Mouse (Mus musculus) limb, embryonic 12.5 days (tissue): ENCODE data around the gene Slc39a11. TPM values are rescaled to one million over a fixed set of nuclear protein-coding genes. Genes with fewer than 3 reads are reported as not detected.

ENCODE experiments used
- ATAC-seq: fragments of 200-750 bp; cut with Nextera tagmentation; 2 replicates; pipeline ENCODE4 v1.8.0; 2017; ENCODE audit warnings: low read depth, moderate TSS enrichment; ENCODE audit not compliant: insufficient number of reproducible peaks, insufficient read depth, low FRiP score, low TSS enrichment
- H3K27ac ChIP-seq: fragments of 300-500 bp; sonication (generic); 2 replicates; pipeline ENCODE4 v1.5.1; 2016; ENCODE audit warnings: mild to moderate bottlenecking, moderate library complexity
- H3K27me3 ChIP-seq: fragments of 300-500 bp; sonication (generic); 2 replicates; pipeline ENCODE4 v1.6.1; 2016; ENCODE audit warnings: mild to moderate bottlenecking, moderate library complexity
- H3K36me3 ChIP-seq: fragments of 300-500 bp; sonication (generic); 2 replicates; pipeline ENCODE4 v1.6.1; 2016; ENCODE audit warnings: mild to moderate bottlenecking, moderate library complexity
- H3K4me1 ChIP-seq: fragments of 300-500 bp; sonication (generic); replicated peaks from 2 replicates; pipeline ENCODE4 v1.6.1; 2016
- H3K4me2 ChIP-seq: fragments of 300-500 bp; sonication (generic); 2 replicates; pipeline ENCODE4 v1.6.1; 2016; ENCODE audit warnings: mild to moderate bottlenecking, moderate library complexity
- H3K4me3 ChIP-seq: fragments of 300-500 bp; sonication (generic); replicated peaks from 2 replicates; pipeline ENCODE4 v1.5.1; 2016; ENCODE audit warnings: mild to moderate bottlenecking
- H3K9ac ChIP-seq: fragments of 300-500 bp; sonication (generic); replicated peaks from 2 replicates; pipeline ENCODE4 v1.6.1; 2016; ENCODE audit warnings: mild to moderate bottlenecking, moderate library complexity
- H3K9me3 ChIP-seq: fragments of 300-500 bp; sonication (generic); 2 replicates; pipeline ENCODE4 v1.6.1; 2016; ENCODE audit warnings: mild to moderate bottlenecking, moderate library complexity
- WGBS: fragments of 180-500 bp; shearing (Covaris S2); methylation state at CpG from one replicate; pipeline ENCODE4 v1.1.7; 2016; 5-methylcytosine and 5-hydroxymethylcytosine counted together
- polyA plus RNA-seq: library from polyadenylated mRNA; unstranded; fragments of >200 nt; fragmentation: Nextera tagmentation; extraction: Ambion mirVana; gene quantifications from 2 replicates; pipeline ENCODE4 v1.2.1, GENCODE M21; 2016

Gene Slc39a11
- polyA plus RNA-seq, 1 experiment from 2014 or later: 17.9 TPM

- peaks cover 27% of the 10 kb centered on the region for H3K4me1 ChIP-seq
- no peaks in the 10 kb centered on the region for H3K27me3 ChIP-seq
- WGBS: 79% methylated on average over 6 of the region's 6 CpGs
- no peak overlapping the region for H3K4me2 ChIP-seq
- peaks cover 10% of the 10 kb centered on the region; the same call in 1 of the 2 replicates for H3K9me3 ChIP-seq
- no peak overlapping the region for H3K4me3 ChIP-seq
- H3K36me3 ChIP-seq: no peaks in the 10 kb centered on the region
- no peak overlapping the region for H3K9ac ChIP-seq
- ATAC-seq: no peak
- H3K27ac ChIP-seq: no peak overlapping the region
Measured at GRCm38 (mm10) chr11:113450028-113450427, 199.9 kb downstream of the Slc39a11 start.

DNA sequence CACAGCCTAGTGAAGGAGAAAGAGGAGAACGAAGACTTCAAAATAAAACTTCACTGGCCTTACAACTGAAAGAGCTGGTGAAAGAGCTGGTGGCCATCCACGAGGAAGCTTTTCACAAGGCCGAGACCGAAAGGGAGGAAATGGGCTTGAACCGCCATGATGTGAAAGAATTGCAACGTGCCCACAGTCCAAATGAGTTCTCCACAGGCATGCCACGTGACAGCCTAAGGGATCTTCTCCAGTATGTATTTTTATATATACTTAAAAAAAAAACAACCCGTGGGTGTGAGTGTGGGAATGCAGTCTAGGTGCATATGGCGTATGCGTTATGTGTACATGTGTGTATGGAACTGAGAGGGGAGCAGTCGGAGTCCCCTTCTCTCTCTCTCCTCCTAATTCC is 207.8 kb downstream of the Slc39a11 start:
- Histone ChIP-seq H3K4me1 (peaks cover 22% of the 10 kb centered on the region), H3K27me3 (no peaks in the 10 kb centered on the region), H3K27ac (no peak overlapping the region), H3K4me2 (no peak overlapping the region), H3K4me3 (no peak overlapping the region), H3K9ac (no peak overlapping the region), H3K9me3 (peaks cover 15% of the 10 kb centered on the region), H3K36me3 (no peaks in the 10 kb centered on the region)
- 95% methylated on average over 11 of the region's 11 CpGs for WGBS
- no peak for ATAC-seq

DNA sequence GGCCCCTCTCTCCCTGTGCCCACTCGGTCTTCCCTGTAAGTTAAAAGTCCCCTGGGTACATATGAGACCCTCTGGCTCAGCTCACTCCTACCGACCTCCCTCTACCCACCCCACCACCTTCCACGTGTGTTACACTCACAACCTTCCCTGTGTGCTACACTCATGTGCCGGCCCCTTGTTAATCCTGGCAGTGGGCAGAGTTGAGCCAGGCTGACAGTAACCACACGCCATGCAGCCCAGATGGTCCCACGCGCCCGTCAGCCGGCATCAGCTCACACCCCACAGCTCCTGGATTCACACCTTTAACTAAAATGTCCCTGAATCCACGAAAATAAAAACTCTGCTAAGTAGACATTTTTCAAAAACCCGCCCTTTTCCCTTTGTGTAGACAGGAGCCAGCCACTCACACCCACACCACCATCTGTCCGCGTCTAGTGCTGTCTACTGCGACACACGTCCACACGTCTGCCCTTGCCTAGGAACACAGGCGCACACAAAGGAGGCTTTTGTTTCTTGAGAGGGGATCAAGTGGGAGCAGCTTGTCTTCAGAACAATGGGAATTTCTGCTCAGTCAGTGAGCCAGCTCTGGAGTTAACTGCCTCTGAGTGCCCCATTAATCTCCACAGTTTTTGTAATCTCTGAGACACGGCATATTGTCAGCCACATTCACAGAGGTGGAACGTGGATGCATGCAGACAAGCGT is 210.4 kb downstream of the Slc39a11 start:
- WGBS: 56% methylated on average over 20 of the region's 20 CpGs
- Histone ChIP-seq H3K4me1 (peaks cover 30% of the 10 kb centered on the region), H3K9ac (no peak overlapping the region), H3K27ac (peak overlapping the region; percentile 78), H3K9me3 (peaks cover 7% of the 10 kb centered on the region), H3K4me3 (no peak overlapping the region), H3K27me3 (no peaks in the 10 kb centered on the region), H3K4me2 (no peak overlapping the region), H3K36me3 (no peaks in the 10 kb centered on the region)
- no peak for ATAC-seq

DNA sequence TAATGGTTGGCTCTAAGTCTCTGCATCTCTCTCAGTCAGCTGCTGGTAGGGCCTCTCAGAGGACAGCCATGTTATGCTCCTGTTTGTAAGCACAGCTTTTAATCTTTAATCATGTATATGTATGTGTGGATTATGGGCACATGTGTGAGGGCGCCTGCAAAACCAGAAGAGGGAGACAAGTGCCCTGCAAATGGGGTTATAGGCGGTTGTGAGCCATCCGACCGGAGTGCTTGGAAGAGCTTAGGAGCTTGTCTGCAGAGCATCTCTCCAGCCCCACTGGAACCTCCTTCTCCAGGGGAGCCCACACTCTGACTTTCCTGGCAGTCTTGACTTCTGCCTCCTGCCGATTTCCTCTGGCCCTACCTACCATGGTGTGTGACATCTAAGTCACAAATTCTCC is 211.0 kb downstream of the Slc39a11 start:
- Histone ChIP-seq H3K9me3 (peaks cover 7% of the 10 kb centered on the region), H3K27me3 (no peaks in the 10 kb centered on the region), H3K4me3 (no peak overlapping the region), H3K27ac (peak overlapping the region; percentile 78), H3K4me1 (peaks cover 30% of the 10 kb centered on the region), H3K9ac (no peak overlapping the region), H3K36me3 (no peaks in the 10 kb centered on the region), H3K4me2 (no peak overlapping the region)
- no peak for ATAC-seq
- 80% methylated on average over 5 of the region's 5 CpGs for WGBS

- peaks cover 7% of the 10 kb centered on the region for H3K9me3 ChIP-seq
- H3K27me3 ChIP-seq: no peaks in the 10 kb centered on the region
- 80% methylated on average over 9 of the region's 9 CpGs for WGBS
- H3K4me3 ChIP-seq: no peak overlapping the region
- H3K4me1 ChIP-seq: peaks cover 30% of the 10 kb centered on the region
- H3K36me3 ChIP-seq: no peaks in the 10 kb centered on the region
- H3K27ac ChIP-seq: no peak overlapping the region
- ATAC-seq: no peak
- H3K9ac ChIP-seq: no peak overlapping the region
- no peak overlapping the region for H3K4me2 ChIP-seq
Measured at GRCm38 (mm10) chr11:113437357-113437756, 212.5 kb downstream of the Slc39a11 start.

GRCm38 (mm10) chr11:113436299-113436698 is 213.6 kb downstream of the Slc39a11 start:
- no peaks in the 10 kb centered on the region for H3K36me3 ChIP-seq
- no peaks in the 10 kb centered on the region for H3K27me3 ChIP-seq
- WGBS: 85% methylated on average over 6 of the region's 6 CpGs
- no peak overlapping the region for H3K4me3 ChIP-seq
- no peak overlapping the region for H3K27ac ChIP-seq
- H3K4me1 ChIP-seq: peaks cover 30% of the 10 kb centered on the region
- ATAC-seq: no peak
- H3K9me3 ChIP-seq: peaks cover 5% of the 10 kb centered on the region
- no peak overlapping the region for H3K9ac ChIP-seq
- no peak overlapping the region for H3K4me2 ChIP-seq

- no peaks in the 10 kb centered on the region for H3K36me3 ChIP-seq
- H3K4me3 ChIP-seq: no peak overlapping the region
- ATAC-seq: no peak
- WGBS: 67% methylated on average over 5 of the region's 5 CpGs
- peaks cover 30% of the 10 kb centered on the region for H3K4me1 ChIP-seq
- no peak overlapping the region for H3K9ac ChIP-seq
- no peaks in the 10 kb centered on the region for H3K27me3 ChIP-seq
- no peak overlapping the region for H3K4me2 ChIP-seq
- no peaks in the 10 kb centered on the region for H3K9me3 ChIP-seq
- H3K27ac ChIP-seq: no peak overlapping the region
Measured at GRCm38 (mm10) chr11:113435696-113436095, 214.2 kb downstream of the Slc39a11 start.

DNA sequence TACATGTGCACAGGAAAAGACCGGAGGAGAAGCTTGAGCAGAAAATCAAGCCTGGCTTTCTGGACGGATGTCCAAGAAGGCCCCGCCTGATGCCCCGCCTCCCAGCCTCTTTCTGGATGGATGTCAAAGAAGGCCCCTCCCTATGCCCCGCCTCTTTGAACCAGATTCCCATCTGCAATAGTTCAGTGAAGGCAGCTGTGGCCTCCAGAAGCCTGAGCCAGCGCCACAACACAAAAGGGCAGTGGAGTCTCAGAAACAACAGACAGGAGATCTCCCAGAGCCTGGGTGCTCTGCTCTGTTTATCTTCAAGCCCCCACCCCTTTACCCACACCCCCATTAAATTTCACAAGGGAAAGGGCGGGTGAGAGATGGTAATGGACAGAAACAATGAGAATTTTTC is 218.7 kb downstream of the Slc39a11 start:
- H3K4me2 ChIP-seq: no peak overlapping the region
- no peak for ATAC-seq
- no peak overlapping the region for H3K27ac ChIP-seq
- H3K27me3 ChIP-seq: no peaks in the 10 kb centered on the region
- 73% methylated on average over 7 of the region's 7 CpGs for WGBS
- no peak overlapping the region for H3K9ac ChIP-seq
- no peaks in the 10 kb centered on the region for H3K9me3 ChIP-seq
- no peak overlapping the region for H3K4me3 ChIP-seq
- H3K4me1 ChIP-seq: peaks cover 4% of the 10 kb centered on the region
- no peaks in the 10 kb centered on the region for H3K36me3 ChIP-seq

GRCm38 (mm10) chr11:113425882-113426281 is 224.0 kb downstream of the Slc39a11 start:
- H3K4me1 ChIP-seq: peaks cover 15% of the 10 kb centered on the region
- H3K27ac ChIP-seq: no peak overlapping the region
- no peak for ATAC-seq
- H3K36me3 ChIP-seq: 0 out of 2 replicates have a peak, but pooled peaks cover 3% of the 10 kb centered on the region
- H3K4me2 ChIP-seq: no peak overlapping the region
- H3K9ac ChIP-seq: no peak overlapping the region
- no peaks in the 10 kb centered on the region for H3K9me3 ChIP-seq
- no peaks in the 10 kb centered on the region for H3K27me3 ChIP-seq
- H3K4me3 ChIP-seq: no peak overlapping the region
- WGBS: 55% methylated on average over 9 of the region's 9 CpGs

- Histone ChIP-seq H3K27ac (no peak overlapping the region), H3K4me2 (no peak overlapping the region), H3K9ac (no peak overlapping the region), H3K27me3 (no peaks in the 10 kb centered on the region), H3K4me3 (no peak overlapping the region), H3K9me3 (no peaks in the 10 kb centered on the region), H3K36me3 (0 out of 2 replicates have a peak, but pooled peaks cover 3% of the 10 kb centered on the region), H3K4me1 (peaks cover 15% of the 10 kb centered on the region)
- no peak for ATAC-seq
- WGBS: 67% methylated on average over 3 of the region's 3 CpGs
Measured at GRCm38 (mm10) chr11:113425454-113425853, 224.4 kb downstream of the Slc39a11 start.

DNA sequence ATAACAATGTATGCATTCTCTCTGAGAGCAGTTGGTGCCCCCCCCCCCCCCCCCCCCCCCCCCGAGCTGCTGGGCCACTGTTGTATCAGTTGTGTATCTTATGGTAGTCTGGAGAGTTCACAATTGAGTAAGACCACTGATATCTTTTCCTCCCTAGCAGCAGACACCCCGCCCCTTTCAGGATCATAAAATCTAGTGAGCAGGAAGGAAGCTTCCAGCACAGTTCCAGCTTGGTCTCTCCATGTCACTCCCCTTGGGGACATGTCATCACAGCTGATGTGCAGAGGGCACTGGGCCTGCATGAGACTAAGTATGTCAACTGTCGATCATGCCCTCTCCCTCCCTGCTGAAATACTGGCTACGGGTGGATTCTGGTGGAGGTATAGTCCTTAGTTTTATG is 225.1 kb downstream of the Slc39a11 start:
- no peaks in the 10 kb centered on the region for H3K9me3 ChIP-seq
- H3K27ac ChIP-seq: no peak overlapping the region
- WGBS: 78% methylated on average over 3 of the region's 4 CpGs
- no peaks in the 10 kb centered on the region for H3K27me3 ChIP-seq
- 0 out of 2 replicates have a peak, but pooled peaks cover 3% of the 10 kb centered on the region for H3K36me3 ChIP-seq
- no peak for ATAC-seq
- no peak overlapping the region for H3K9ac ChIP-seq
- no peak overlapping the region for H3K4me3 ChIP-seq
- H3K4me2 ChIP-seq: no peak overlapping the region
- peaks cover 15% of the 10 kb centered on the region for H3K4me1 ChIP-seq

- H3K4me3 ChIP-seq: no peak overlapping the region
- H3K27ac ChIP-seq: no peak overlapping the region
- H3K4me1 ChIP-seq: peaks cover 15% of the 10 kb centered on the region
- H3K27me3 ChIP-seq: no peaks in the 10 kb centered on the region
- no peaks in the 10 kb centered on the region for H3K9me3 ChIP-seq
- no peak for ATAC-seq
- H3K9ac ChIP-seq: no peak overlapping the region
- H3K4me2 ChIP-seq: no peak overlapping the region
- H3K36me3 ChIP-seq: 0 out of 2 replicates have a peak, but pooled peaks cover 3% of the 10 kb centered on the region
- 93% methylated on average over 7 of the region's 7 CpGs for WGBS
Measured at GRCm38 (mm10) chr11:113422598-113422997, 227.3 kb downstream of the Slc39a11 start.
